Mouse (Mus musculus): Measurements from ENCODE around the gene D5Ertd579e.

The D5Ertd579e gene

DNA sequence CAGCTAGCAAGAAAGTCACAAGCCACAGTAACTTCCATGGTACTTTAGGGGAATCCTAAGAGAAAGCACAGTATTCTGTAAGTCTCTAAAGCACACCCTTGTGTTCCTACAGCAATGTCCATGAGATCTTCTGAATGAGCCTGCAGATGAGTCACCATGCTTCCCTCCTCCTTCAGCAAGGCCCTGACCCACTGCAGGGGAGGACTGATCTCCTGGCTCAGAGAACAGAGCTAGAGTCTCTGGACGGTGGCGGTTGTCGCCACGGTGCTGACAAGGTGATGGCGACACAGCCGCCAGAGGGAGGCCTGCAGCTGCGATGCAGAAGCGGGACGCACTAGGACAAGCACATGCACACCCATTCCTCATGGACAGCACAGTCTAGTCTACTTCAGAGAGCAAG lies 93.8 kb downstream of the D5Ertd579e start:
- DNase-seq, result no peak

DNA sequence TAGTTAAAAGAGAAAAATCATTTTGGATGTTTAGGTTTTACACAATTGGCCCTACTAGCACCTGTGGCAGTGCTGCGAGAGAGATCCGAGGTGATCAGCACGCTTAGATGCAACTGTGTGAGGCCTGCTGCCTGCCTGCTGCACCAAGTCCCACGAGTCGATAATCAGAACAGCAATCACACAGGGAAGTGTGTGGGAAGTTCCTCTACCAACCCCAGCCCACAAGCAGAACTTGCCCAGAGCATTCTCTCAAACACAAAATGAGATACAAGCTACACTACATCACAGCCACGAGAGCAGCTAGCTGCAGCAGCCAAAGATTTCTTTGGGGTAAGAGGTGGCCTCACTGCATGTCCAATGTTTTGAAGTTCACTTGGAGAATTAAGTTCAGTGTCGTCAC lies 94.3 kb downstream of the D5Ertd579e start:
- DNase-seq, result no peak

DNA sequence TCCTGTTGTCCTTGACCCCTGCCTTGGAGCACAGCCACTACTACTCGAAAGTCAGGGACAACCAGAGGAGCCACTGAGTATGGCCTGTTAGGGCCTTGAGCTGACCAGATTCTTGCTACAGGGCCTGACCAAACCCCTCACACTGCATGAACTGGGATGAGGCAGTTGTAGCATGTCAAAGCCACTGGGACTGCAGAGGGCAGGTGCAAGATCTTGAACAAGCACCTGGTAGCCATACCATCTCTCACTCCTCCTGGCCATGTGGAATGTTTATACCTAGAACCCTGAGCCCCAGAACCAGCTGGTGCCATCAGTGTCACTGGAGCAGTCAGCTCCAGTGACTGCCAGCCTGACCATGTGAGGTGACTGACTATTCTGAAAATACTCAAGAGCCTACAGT lies 96.9 kb downstream of the D5Ertd579e start:
- no peak for DNase-seq

DNA sequence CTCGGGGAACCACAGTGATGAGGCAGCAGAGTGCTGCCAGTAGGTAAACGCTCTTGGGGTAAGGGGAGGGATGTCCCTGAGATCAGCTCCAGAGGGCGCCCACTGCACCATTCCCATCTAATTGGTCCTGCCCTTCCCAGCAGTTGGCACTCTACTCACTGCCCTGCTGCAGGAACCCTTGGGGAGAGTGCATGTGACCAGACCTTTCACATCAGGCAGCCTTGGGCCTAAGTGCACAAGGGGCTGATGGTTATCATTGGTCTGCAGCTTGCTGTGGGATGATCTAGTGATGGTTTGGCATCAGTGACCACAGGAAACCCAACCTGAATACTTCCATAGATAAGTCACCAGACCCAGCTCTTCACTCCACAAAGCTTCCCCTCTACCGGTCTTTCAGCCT lies 98.2 kb downstream of the D5Ertd579e start:
- DNase-seq, result no peak

DNA sequence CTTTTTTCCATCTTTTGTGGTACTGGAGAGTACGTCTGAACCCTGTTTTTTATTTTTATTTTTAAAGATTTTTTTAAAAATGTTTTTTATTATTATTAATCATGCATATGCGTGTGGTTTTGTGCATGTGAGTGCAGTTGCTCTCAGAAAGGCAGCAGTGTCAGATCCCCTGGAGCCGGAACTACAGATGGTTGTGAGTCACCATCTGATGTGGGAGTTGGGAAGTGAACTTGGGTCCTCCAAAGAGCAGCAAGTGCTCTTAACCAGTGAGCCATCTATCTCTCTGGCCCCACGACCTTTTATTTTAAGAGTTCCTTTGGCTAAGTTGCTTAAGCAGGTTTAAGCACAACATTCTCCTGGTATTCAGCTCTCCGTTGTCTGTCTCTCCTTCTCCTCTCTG lies 99.6 kb downstream of the D5Ertd579e start:
- DNase-seq, result no peak

DNA sequence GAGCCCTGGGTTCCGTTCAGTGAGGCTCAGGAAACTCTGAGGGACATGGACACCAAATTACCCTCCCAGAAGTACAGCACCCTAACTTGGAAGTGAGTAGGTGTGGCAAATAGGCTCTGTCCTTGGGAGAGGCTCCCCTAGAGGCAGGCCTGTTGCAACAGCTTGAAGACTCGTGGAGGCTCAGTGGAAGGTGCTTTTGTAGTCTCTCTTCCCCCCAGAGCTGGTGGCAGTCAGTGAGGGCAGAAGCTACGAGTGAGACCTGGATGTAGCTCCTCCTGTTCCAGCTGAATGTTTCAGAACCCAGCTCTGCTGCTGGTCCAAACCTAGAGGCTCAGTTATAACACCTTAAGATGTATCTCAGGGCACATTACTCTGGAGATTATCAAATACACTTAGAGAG lies 100.7 kb downstream of the D5Ertd579e start:
- DNase-seq, result no peak

DNA sequence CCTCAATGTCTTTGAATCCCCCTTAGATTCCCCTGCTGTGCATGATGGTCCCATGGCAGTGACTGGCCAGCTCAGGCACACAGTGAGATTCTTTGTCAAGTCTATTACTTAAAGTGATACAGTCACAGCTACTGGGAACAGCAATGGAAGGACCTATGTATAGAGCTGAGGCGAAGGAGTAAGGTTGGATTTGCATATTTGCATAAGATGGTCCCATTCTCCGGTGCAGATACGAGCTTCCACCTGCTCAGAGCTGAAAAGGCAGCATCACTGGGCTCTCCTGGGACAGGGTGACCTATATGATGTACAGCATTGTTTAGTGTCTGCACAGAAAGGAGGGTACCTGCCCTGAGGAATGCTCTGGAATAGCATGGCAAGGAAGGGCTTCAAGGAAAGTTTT lies 101.5 kb downstream of the D5Ertd579e start:
- DNase-seq, result no peak

DNA sequence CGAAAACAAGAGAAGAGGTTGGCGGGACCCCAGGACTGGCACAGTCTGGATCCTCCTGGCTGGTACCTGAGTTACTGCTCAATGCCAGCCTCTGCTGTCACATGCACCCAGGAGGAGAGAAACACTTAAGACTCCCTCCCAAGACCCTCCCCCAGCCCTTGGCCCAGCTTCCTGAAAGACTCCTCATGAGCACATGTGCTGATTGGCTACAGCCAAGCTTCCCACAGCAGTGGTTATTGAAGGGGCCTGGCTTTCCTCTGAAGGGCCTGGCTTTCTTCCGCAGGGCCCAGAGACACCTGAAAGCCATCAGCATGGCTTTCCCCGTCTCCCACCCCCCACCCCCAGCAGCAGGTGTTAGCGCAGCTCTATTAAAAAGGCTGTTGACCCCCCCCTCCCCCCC lies 102.6 kb downstream of the D5Ertd579e start, which contains the start of gene Tbc1d14:
Tbc1d14 (minus strand) TSS at position 101 of the 400 bp plus-strand sequence.
- DNase-seq, result no peak

DNA sequence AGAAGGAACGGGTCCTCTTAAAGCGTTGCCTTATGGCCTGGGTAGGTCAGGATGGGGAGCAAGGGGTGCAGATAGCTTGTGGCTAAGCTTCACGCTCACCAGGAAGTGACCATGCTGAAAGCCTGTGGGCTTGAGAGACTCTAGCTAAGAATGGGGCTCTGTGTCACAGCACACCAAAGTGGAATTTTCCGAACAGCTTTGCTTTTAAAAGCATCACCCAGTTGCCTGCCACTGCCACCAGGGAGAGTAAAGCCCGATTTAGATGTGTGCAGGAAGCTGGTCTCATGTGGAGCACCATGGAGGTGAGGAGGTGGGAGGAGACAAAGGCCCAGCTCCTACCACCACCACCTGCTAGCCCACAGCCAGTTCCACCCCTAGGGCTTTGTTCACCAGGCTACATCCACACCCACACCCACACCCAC lies 105.3 kb downstream of the D5Ertd579e start:
- DNase-seq, result no peak

DNA sequence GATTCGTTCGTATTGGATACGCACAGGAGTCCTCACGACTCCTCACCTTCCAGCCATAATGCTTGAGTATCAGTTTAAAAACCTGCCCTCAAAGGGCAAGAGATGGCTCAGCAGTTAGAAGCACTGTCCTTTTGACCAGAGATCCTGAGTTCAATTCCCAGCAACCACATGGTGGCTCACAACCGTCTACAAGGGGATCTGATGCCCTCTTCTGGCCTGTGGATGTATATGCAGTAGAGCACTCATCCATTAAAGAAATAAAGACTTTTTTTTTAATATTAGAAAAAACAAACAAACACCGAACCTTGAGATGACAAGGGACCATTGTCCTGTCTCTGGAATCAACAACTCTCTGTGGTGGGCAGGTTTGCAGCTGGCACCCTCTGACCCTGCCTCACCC lies 111.5 kb downstream of the D5Ertd579e start:
- DNase-seq, result no peak

DNA sequence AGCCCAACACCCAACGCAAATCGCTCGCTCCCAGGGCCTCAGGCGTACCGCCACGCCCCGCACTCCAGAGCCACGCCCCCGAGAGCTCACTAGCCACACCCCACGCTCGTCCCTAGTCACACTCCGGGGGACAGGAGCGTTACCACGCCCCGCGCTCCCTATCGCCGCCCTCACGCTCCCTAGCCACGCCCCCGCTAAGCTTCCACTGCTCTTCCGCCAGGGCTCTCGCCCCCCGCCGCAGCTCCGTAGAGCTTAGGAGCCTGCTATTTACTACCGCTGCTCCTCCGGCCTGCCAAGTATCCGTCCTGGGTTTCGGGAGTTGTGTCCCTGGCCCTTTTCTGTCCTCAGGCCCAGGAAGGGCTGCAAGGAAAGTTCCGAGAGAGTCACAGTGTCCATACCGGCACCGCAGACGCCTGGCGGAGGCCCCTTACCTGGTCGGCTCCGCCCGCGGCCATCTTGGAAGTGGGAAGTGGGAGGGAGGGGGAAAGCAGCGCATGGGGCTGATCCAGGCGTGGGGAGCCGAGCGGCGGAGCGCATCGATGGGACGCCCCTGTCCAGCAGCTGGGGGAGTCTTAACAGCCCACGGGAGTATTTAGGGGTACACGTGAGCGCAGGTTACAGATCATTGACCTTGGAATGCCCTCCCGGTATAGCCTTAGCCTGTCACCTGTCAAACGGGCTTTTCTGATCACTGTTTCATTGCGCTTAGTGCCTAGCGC lies 113.7 kb downstream of the D5Ertd579e start:
- peak; percentile 97 for DNase-seq

DNA sequence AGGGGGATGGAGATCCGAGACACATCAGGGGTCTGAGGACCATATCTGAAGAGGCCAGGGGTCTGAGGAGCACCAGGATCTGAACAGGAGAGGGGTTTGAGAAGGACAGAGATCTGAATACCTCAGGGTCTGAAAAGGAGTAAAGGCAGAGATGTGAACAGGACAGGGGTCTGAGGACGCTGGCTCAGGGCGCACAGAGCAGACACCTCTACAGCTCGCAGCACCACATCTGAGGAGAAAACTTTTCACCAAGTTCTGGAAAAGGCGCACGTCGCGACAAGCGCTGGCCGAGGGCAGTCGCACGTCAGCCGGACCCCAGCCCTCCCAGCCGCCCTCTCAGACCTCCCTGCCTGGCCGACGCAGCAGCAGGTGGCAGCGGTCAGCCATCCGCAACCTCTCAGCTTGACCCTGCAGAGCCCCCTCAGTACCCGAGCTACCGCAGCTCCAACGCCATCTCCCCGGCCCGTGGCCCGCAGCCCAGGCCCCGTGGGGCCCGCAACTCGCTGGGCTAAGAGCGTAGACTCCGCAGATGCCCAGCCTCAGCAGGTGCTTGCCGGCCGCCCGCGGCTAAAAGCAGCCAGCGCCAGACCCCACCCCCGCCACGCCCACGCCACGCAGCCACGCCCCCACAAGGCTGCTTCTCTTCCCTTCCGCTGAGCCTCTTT lies 114.4 kb downstream of the D5Ertd579e start:
- no peak for DNase-seq

DNA sequence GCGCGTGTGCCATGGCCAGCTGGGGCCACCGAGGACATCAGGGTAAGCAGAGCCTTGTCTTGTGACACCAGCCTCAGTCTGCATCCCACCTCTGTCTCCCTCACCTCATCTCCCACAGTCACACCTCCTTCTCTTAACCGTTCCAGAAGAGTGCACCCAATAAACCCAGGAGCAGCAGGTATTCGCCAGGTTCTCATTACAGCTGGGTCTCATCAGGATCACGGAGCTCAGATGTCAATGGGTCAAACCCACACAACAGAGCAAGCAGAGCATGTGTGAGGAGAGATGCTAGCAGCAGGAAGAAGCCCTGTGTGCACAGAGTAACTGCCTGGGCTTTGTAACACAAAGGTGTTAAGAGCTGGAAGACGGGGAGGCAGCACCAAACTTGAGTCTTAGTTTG lies 115.9 kb downstream of the D5Ertd579e start:
- DNase-seq, result no peak

DNA sequence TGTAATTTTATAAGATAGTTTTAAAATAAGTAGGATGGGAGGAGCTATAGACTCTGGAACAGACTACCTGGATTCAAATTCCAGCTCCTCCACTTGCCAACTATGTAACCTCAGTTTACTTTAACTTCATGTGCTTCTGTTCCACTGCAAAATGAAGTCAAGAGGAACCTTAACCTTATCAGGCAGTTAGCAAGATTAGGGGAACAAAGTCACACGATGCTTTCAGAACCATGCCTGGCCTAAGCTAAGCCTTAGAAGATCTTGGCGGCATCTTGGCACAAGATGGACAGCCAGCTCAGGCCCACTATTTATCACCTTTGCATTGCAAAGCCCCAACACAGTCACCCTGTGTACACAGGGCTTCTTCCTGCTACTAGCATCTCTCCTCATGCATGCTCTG lies 116.8 kb downstream of the D5Ertd579e start:
- DNase-seq, result no peak

DNA sequence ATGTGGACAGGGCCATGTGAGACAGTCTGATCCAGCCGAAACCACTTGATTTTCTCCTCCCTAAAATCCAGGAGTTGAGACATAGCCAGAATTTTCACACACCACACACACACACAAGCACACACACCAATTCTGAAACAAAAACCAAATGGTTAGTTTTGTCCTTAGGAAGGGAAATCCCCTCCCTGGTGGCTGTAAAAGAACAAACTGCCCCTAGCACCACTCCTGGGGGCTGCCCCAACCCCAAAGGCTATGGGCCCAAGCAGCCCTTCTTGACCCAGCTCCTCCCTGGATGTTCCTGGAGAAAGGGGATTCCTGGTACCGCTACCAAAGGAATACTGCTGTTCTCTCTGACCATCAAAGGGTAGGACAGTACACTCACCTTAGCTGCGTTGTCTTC lies 119.4 kb downstream of the D5Ertd579e start:
- no peak for DNase-seq

DNA sequence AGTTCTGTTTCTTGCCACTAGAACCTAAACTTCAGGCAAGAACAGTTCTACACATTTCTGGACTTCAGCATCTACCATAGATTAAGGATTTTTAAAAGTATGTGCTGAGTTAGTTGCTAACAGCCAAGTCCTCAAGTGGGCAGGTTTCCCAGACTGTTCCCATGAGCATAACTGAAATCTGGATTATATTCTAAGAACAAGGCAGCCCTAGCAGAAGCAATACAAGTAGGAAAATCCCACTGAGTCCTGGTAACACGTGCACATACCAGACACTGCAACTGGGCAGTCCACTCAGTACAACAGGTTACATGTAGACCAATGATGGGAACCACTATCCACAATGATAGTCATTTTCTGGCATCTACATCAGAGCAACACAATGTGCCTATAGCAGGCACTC lies 120.1 kb downstream of the D5Ertd579e start:
- peak; percentile 24 for DNase-seq

DNA sequence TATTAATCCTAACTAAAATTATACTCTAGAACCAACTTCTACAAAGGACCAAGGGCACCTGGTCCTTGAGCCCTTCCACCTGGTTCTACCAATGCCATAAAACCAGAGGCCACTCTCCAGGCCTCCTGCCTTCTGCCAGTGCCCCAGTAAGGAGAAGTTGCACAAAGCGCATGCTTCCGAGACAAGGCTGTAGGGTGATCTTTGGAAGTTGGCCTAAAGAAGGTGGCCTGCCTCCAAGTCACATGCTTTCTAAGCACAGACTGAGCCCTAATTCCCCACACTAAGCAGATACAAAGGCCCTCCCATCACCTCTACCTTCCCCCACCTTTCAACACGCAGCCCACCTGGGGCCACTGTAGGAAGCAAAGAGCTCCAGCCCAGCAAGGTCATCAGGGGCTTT lies 120.6 kb downstream of the D5Ertd579e start:
- no peak for DNase-seq

DNA sequence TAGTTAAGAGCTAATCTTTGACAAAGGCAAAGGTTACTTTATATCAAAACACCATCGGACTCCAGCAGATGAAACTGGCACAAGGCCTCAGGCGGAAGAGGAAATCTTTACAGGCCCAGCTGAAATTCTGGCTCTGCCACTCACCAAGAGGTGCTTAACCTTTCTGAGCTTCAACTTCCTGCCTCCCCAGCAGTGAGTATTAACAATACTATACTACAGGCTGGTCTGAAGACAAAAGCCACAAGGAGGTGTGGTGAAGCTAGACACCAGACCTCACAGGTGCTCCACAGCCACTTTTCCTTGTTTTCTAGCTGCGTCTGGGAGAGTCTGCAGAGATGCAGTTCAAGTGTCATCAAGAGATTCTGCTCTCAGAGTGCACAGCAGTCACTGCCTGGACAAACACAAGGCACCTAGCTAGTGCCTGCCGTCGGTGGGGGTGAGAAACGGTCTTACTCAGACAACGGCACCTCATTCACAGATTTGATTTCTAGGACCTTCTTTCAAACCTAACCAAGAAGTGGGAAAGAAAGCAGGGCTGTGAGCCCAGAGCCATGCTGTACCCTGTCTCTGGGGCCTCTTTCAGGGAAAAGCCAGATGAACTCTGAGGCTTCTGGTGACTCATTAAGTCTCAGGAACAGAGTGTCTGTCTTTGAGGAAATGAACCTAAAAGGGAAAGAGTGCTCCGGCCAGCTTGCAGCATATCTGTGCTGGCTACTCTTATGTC lies 121.5 kb downstream of the D5Ertd579e start:
- no peak for DNase-seq

DNA sequence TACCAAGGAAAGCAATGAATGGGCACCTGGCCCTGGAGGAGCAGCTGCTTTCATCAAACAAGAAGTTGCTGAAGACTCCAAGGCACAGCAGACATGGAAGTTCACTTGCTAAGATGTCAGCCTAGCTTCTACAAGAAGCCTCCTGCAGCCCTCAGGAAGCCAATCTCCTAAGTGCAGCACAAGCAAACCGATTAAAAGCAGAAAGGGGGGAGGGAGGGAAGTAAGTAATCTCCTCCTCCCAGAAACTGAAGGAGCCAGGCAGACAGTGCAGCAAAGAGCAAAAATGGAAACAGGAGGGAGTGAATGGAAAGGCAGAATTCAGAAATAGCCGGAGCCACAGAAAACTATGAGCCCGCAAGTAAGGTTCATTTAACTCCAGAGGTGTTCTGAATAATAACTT lies 122.5 kb downstream of the D5Ertd579e start:
- no peak for DNase-seq

DNA sequence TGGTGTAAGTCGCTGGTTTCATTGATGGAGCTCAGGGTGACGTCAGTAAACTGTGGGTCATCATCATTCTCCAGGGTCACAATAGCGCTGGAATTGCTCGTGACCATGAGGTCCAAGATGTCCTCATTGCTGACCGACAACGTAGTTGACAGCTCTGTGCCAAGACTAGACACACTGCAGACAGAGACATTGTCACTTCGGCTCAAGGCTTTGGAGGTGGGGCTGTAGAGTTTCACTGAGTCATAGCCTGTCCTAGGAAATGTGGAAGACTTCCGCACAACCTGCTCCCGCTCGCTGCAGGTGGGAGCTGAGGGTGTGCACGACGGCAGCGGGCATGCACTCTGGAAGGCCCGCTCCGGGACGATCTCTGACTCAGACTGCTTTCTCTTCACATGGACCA lies 124.5 kb downstream of the D5Ertd579e start:
- no peak for DNase-seq

DNA sequence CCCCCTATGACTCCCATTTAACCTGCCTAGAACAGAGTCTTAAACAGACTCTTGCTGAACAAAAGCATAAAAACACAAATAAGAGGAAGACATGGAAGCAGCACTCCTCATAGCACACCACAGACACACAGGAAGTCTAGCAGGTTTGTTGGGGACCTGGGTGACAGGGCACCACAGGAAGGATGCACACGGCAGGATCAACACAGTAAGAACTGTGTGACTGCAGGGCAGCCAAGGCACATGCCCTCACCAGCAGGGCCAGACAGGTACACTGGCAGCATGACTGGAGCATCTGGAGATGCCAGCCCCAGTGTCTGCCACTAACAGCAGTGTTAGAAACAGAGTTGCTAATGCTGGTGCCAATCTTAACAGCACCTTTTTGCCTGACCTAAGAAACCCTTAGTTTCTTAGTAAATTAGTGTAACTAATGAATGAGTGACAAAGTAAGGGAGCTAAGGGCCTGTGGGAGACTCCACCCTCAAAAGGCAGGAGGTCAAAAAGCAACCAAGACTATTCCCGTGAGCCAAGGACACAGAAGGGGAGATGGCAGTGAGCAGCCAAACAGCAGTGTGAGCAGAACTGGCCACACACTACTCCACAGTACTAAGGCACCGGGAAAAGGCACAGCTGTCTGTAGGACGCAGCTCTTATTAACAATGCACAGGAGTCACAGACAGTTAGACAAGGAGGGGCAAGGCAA lies 125.1 kb downstream of the D5Ertd579e start:
- no peak for DNase-seq

DNA sequence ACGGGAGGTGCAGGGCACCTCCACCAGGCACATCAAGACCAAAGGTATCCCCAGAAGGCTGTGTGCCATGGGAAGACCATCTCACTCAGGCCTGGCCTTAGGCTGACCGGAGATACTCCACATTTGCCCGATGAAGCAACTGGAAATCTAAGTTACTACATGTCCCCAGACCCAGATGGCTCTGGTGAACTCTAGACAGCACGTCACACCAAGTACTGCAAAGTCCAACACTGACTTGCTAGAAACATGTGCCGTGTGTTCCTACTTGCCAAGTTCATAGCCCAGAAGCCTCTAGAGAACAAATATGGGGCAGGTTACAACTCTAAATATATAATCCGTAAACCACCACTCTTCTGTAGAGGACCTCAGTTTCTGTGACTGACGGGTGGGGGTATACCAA lies 125.7 kb downstream of the D5Ertd579e start:
- no peak for DNase-seq

DNA sequence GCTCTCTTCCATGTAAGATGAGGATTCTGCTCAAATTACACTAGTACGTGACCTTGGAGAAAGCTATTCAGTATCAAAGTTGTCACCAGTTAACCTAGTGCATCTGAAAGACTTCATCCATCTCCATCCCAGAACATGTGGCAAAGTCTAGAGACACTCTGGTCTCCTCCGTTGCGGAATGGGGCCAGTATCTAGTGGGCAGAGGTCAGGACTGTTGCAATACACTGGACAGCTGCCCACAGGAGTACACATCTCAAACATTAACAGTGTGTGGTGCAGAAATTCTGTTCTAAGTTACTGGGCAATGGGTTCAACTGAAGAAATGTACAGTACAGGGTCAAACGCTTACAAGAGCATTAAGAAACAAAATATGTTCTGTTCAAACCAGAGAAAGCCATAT lies 127.7 kb downstream of the D5Ertd579e start:
- DNase-seq, result no peak

Data from right cerebral cortex, postnatal 4 days (tissue).